Mouse (Mus musculus) frontal cortex, postnatal 36 days (tissue): Measurements from ENCODE around the gene Rassf8.

ENCODE experiments used
- DNase-seq, 2 experiments: peaks; one replicate each; pipeline ENCODE4 v3.0.0; 2022; ENCODE audit warnings: low spot score in 2 of 2

Gene Rassf8

DNA sequence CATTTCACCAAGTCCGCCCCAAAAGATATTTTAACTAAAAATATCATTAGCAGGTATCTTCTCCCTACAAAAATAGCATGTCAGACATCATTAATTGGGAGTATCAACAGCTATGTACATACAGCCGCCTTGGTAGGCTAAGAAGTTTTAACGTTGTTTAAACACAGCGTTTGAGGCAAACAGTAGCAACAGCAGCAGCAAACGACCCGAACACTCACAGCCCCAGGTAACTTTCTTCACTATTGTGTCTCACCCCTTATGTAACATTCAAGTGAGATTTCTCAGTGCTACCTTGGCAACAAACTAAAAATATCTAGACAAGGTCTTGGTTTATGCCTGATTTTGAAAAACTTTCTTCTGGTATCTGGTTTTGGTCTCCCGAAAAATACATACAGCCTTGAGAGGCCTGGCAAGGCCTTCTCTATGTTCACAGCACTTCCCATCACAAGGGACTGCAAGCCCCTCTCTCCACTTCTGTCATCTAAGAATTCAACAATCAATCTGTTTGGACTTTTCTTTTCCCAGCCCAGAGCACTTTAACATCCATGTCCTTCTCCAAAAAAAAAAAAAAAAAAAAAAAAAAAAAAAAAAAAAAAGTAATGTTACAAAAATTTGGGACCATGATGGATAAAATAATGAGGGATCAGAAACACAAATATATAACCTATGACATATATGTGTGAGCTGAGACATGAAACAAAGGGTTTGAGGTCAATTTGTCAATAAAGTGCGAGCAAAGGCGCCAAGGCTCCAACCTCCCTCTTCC is 115.1 kb downstream of the Rassf8 start:
- no peak for DNase-seq

DNA sequence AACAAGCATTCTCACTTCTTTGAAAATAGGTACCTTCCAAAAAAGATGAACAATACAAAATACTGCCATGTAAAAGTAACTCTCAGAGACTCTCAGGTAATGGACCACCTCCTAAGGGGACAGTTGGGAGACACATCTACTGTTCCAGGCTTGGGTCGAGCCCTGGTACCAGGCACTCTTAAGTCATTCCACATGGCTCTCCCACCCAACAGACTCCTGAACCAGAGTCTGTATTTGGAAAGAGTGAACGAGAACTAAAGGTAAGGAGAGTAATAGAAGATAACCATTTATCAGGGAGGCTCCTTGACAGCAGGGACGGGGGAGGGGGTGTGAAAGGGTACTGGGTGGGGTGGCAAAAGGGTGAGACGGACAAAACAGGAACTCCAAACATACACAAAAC is 115.8 kb downstream of the Rassf8 start:
- DNase-seq: no peak

DNA sequence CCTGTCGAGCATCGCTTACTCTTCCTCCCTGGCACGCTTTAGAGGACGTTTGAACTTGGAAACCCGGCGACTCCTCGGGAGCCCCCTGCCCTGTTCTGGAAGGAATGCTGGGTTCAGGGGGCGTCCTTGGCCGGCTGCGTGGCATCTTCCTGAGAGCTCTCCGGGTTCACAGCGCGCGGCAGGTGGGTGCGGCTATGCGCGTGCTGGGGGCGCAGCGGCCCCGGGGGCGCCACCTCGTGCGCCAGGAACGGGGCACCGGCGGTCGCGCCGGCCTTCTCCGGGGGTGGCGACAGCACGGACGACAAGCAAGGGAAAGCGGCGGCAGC is 116.2 kb downstream of the Rassf8 start:
- no peak for DNase-seq

DNA sequence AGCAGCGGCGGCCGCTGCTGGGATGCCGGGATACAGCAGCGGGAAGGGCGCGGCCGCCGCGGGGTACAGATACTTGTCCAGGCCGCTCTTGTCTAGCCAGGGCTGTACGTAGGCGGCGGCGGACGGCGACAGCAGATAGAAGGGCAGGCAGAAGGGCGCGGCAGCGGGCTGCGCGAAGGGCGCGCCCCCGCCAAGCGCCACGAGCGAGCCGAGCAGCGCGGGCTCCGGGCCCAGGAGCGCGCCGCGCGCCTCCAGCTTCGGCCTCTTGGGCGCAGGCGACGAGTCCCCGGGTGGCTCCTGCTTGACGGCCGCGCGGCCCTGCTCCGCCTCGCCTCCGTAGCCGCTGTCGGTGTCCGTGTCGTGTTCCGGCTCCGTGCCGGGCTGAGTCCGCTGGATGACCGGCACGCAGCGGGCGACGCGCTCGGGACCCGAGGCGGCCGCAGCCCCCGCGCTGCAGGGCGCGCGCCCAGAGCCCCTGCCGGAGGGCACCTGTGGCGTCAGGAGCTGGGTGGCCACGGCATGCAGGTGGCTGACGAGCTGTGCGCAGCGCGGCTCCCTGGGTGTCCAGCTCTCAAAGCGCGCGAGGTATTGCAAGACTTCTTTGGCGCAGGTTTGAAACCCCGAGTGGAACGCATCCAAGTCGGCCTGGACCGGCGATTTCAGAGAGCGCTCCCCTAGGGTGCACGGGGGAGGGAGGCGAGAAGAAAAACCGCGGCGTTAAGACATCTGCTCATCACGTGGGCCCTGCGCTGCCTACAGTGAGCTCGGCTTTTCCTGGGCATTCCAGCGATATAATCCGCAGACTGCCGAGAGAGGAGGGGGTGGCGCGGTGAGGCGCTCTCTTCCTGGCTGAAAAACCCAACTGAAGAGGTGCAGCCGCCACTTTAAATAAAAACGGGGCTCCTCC is 116.8 kb downstream of the Rassf8 start:
- DNase-seq: peak; percentile 86 to 88

DNA sequence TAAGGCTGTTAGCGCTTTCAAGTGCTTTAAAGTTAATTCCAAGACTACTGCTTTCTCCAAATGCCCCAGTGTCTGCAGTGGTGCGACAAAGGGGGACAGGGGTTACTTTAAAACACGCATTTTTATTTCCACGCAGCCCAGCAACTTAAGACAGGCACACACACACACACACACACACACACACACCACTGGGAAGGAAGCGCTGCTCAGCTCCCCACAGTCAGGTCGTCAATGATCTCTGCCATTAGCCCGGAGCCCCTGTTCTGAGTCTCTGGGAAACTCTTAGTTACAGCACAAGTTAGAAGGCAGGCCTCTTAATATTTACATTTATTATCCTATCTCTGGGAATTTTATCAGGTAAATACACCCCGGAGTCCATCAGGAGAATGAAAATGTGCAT is 117.6 kb downstream of the Rassf8 start:
- DNase-seq: no peak

DNA sequence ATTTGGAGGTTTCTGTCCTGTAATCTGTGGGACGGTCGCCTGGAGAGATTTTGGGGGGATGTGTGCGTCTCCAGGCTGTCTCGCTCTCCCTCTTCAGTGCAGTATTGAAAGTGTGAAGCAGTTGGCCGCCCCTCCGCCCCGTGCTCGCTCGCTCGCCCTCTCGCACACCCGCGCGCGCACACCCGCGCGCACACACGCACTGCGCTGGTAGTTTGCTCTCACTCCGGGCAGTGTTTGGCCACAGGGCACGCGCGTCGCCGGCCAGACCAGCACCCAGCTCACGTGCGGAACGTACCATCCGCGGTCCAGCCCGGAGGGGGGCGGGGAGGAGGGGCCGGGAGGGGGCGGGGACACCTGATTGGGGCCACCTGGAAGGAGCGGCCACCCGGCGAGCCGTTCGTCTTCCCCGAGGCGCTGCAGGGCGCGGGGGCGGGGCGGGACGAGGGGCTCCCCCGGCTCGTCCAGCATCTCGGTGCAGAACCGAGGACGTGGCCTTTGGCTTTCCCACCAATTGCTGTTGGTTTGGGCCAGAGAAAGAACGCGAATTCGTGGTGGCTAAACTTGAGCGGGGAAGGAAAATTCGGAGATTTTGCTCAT is 118.8 kb downstream of the Rassf8 start, which contains the start of gene Bhlhe41:
Gene Bhlhe41 (minus strand): TSS at position 270 of the 597 bp plus-strand sequence.
- DNase-seq: peak; percentile 69 to 71

DNA sequence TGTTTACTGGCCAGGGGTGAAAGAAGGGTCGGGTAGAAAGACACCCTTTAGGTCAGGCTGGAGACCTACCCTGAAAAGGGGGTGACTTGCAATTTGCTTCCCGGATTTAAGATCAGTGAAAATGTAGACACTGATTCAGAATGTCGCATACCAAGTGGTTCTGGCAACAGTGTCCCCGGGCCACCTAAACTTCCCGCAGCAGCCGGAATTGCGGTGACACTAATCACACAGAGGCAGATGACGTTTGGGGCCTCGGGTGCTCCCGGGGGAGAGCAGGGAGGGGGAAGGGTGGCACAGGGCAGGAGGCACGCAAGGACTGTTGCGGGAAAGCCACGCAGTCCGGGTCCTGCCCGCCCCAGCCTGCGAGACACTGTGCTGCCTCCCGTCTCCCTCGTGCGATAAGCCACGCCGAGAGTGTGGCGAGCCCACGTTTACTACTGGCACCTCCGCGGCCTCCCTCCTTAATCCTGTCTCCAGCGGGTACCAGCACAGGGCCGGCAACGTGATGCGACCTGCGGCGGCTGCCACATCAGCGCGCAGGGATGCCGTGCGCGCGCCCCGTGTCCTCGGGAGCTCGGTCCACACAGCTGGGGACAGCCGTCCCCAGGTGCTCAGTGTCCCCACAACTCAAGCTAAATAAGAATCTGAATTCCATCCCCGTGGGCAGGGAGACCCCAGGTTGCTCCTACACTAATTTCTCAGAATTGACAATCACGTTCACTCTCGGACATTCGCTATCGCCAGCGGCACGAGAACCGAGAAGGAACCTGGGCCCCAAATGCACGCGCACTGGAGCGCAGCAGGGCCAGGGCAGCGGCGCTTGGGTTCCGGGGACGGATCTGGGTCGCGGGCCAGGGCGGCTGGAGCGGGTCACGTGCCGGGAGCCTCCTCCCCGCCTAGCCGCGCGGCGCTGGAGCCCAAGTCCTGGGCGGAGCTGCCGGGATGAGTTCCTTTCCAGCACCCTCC is 119.6 kb downstream of the Rassf8 start:
- DNase-seq: peak; percentile 82 to 86

DNA sequence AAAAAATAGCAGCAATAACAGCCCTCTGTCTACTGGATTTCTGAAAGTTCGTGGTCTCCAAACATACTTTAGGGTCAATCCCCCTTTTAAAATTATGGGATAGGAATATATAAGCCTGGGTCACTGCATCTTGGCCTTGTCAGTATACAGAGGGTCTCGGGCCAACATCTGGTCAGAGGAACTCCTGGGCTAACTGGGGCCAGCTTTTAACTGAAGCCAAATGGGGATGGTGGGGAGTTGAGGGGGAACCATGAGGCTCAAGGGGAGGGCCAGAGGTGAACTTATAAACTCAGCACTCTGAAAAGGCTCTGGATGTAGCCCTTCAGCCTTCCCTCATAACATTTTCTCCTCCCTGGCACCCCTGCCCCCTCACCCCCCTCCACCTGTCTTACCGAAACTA is 120.6 kb downstream of the Rassf8 start:
- no peak for DNase-seq
